Mouse (Mus musculus) lung, adult 2 months (tissue): ENCODE results near the gene Epn3. TPM values are rescaled to one million over a fixed set of nuclear protein-coding genes. Genes with fewer than 3 reads are reported as not detected.
A peak's percentile ranks its signal among the peaks of the same experiment; 100 is the strongest.

Source experiments
- DNase-seq: peaks from one replicate; pipeline ENCODE4 v3.0.0; 2022
- H3K4me1 ChIP-seq: fragments of 200-500 bp; 2 replicates; pipeline ENCODE4 v1.6.1; 2011; ENCODE audit warnings: low read length; ENCODE audit not compliant: control insufficient read depth, insufficient read depth
- H3K4me3 ChIP-seq: fragments of 200-500 bp; replicated peaks from 2 replicates; pipeline ENCODE3; 2011; ENCODE audit warnings: low read depth, mild to moderate bottlenecking, control low read depth, low read length; ENCODE audit errors: extremely low read depth
- CTCF ChIP-seq: fragments of 200-500 bp; IDR thresholded peaks from 2 replicates; pipeline ENCODE4 v1.5.1; 2011; ENCODE audit warnings: mild to moderate bottlenecking, low read length, control low read depth; ENCODE audit not compliant: insufficient read depth
- POLR2A ChIP-seq: fragments of 200-500 bp; IDR thresholded peaks from 2 replicates; pipeline ENCODE4 v1.6.1; 2011; ENCODE audit warnings: low read depth, mild to moderate bottlenecking, control low read depth, low read length, borderline replicate concordance; ENCODE audit errors: extremely low read depth
- WGBS: fragments of 180-500 bp; shearing (Covaris S2); methylation state at CpG from one replicate; pipeline ENCODE4 v1.1.7; 2018; 5-methylcytosine and 5-hydroxymethylcytosine counted together
- polyA plus RNA-seq: library from polyadenylated mRNA; depleted of rRNA; stranded (reverse); fragments of >200 nt; gene quantifications from 2 replicates; pipeline ENCODE4 v1.2.3, GENCODE M21; 2012

Gene Epn3
- polyA plus RNA-seq, 1 experiment, result 62.2 TPM

DNA sequence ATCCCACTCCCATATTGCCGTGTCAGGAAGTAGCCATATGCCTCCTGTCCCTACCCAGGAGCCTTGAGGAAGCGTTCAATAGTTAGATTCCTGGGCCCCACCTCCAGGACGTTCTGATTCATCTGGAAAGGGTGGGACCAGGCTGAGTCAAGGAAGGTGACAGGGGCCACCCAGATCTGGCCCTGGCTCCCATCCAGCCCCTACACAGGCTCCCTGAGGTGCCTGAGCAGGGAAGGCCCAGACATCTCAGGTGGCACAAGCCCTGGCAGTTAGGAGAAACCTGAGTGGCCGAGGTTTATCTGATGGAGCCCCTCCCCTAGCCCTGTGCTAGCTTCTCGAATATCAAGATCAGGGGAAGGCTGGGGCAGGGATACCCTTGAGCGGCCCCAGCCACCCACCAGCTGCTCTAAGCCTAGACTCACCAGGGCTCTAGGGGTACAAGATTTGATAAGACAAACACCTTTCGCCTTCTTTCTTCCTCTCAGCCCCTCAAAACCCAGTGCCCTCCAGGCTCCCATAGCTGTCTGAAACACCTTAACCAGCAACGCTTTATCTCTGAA lies 39.0 kb upstream of the Epn3 start:
- WGBS, result 72% methylated on average over 8 of the region's 8 CpGs
- Histone ChIP-seq H3K4me3 (no peak overlapping the region), H3K4me1 (no peaks in the 10 kb centered on the region)
- no peak for DNase-seq
- no peak for TF ChIP-seq CTCF
- no peak for TF ChIP-seq POLR2A

DNA sequence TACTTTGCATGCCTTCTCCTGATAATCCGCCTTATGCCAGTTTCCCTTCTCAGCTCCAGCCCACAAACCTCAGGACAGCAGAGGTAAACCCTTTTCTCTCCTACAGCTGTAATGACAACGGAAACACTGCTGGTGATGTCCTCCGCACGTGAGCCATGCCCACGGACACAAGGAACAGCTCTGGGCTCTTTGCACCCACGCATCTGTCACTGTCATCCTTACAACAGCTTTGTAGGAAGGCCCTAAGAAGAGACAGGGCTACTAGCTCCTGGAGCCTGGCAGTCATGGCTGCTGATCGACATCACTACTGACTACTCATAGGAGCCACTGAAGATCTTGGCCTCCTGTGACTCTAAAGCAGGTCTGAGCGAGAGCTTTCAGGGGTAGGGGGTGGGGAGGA lies 33.4 kb upstream of the Epn3 start:
- H3K4me1 ChIP-seq, result no peaks in the 10 kb centered on the region
- H3K4me3 ChIP-seq, result no peak overlapping the region
- WGBS, result 77% methylated on average over 8 of the region's 8 CpGs
- TF ChIP-seq POLR2A (no peak), CTCF (no peak)
- no peak for DNase-seq

DNA sequence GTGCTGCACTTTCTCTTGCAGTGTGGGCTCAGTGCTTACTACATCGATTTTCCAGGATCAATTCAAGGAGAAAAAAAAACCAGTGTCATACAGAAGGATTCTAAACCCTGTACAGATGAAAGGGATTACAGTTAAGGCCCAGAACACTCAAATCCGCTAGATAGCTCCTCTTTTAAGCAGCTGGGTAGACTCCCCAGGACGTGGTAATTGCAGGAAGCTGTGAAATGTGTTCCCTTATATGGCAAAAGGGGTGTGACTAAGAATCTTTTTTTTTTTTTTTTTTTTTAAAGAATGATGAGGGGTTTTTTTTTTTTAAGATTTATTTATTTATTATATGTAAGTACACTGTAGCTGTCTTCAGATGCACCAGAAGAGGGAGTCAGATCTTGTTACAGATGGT lies 29.1 kb upstream of the Epn3 start:
- Histone ChIP-seq H3K4me1 (no peaks in the 10 kb centered on the region), H3K4me3 (no peak overlapping the region)
- no peak for TF ChIP-seq POLR2A
- no peak for TF ChIP-seq CTCF
- no peak for DNase-seq
- 48% methylated on average over 3 of the region's 3 CpGs for WGBS

DNA sequence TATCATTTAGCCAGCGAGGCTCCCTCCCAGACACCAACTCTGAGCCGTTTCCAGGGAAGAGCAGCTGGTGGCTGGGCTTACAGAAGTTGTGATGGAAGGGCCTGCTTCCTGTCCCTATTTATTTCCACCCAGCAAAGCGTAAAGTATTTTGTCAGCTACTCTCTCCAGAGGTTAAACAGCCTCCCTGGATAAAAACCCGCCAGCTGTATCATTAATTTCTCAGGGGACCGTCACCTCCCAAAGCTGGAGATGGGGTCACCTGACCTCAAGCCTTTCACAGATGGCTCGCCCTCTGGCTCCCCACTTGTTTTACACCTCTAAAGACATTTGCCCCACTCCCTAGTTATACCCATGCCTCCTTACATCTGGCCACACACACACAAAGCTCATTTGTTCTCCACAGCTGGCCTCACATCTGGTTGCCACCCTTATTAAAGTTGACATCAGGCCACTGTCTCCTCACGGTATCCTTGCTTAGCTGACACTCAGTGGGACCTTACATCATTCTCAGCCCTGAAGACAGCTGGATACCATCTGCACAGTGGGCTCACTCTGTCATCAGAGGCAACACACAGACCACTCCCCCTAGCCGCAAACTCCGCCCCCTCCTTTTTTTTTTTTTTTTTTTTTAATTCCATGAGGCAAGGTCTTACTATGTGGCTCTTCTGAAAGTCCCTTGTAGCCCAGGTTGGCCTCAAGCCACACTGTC lies 26.6 kb upstream of the Epn3 start:
- H3K4me3 ChIP-seq, result no peak overlapping the region
- no peak for DNase-seq
- 55% methylated on average over 9 of the region's 9 CpGs for WGBS
- H3K4me1 ChIP-seq, result no peaks in the 10 kb centered on the region
- TF ChIP-seq POLR2A, result no peak

DNA sequence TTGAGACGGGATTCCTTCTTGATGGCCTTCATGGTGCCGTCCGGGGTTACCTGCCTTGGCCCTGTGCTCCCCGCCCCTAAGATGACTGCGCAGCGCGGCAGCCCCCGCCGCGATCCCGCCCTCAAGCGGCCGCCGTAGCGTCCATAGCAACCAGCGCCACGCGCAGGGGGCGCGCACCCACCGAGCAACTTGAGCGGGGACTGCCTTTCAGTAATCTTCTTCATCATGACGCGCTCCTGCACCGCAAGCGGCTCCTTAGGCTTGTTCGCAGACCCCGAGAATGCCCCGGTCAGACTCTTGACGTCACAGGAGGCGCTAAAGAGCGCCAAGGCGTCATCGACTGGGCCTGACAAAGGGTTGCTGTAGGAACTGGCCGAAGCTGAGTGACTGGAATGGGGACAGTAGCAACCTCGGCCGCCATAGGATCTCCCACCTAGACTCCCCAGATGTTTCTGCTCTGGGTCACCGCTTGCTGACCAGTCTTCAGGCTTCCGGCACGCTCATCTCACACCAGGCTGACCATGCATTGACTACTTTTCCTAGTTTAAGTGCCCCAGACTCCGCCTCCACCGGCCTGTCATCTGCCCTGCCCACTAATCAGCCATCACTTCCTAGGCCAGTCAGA lies 21.6 kb upstream of the Epn3 start, which contains the start of gene Mycbpap:
Gene Mycbpap (minus strand): TSS at position 524 of the 625 bp plus-strand sequence.
- Histone ChIP-seq H3K4me1 (no peaks in the 10 kb centered on the region; the same call in 1 of the 2 replicates), H3K4me3 (peak within 1 kb of the TSS; percentile 68)
- DNase-seq, result peak; percentile 79
- TF ChIP-seq POLR2A (0 out of 2 replicates have a peak, but pooled peaks have one; percentile 14), CTCF (no peak)
- 3% methylated on average over 42 of the region's 42 CpGs for WGBS

DNA sequence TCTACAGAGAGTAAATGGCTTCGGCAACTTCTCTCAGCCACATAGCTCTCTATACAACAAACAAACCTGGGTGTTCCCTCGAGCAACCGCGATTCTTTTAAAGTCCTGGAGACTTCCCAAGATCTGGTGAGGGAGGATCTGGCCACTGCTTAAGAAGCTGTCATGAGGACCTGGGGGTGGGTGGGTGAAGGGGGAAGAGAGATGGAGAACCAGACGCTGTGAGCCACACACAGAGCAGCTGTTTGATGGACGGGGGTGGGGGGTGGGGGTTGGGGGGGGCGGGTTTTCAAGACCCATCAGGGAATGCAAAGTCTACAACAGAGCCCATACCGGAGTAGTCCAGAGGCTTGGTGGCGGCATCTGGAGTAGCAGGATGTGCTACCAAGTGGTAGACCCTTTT lies 13.7 kb upstream of the Epn3 start:
- 0 out of 2 replicates have a peak, but pooled peaks cover 2% of the 10 kb centered on the region for H3K4me1 ChIP-seq
- TF ChIP-seq CTCF (no peak), POLR2A (no peak)
- no peak for DNase-seq
- no peak overlapping the region for H3K4me3 ChIP-seq
- WGBS, result 43% methylated on average over 8 of the region's 9 CpGs

DNA sequence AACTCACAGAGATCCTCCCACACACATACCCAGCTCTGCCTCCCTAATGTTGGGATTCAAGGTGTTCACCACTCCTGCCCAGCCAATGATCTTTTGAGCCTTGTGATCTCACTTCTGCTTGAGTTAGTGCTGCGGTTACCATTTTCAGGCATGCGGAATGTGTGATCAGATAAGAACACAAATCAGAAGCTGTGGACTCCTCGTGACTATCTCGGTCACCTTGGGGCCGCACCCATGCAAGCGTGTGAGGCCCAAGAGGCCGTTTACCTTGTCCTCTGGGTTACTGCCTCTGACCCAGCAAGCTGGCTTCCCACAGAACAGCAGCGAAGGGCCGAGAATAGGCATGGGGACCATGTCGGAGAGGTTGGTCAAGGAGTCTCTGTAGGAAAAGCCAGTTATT lies 9.2 kb upstream of the Epn3 start:
- 0 out of 2 replicates have a peak, but pooled peaks cover 2% of the 10 kb centered on the region for H3K4me1 ChIP-seq
- no peak for DNase-seq
- no peak overlapping the region for H3K4me3 ChIP-seq
- 69% methylated on average over 10 of the region's 10 CpGs for WGBS
- TF ChIP-seq CTCF (no peak), POLR2A (no peak)

DNA sequence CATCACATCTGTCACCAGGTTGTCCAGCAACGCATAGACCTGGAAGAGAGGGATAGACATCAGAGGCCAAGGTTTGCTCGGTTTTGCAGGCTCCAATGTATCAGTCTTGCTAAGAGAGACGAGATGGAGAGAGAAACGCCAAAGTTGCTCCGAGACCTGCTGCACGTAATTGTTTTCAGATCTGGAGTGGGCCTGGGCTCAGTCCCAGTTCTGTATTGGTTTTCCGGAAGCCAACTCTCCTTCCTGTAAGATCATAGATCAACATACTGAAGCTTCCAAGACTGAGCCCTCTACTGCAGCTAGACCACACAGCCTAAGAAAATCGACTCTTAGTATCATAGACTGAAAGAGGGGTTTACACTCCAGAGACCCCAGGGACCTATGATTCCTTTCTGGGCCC lies 1.7 kb upstream of the Epn3 start:
- Histone ChIP-seq H3K4me3 (no peak overlapping the region), H3K4me1 (peaks cover 5% of the 10 kb centered on the region)
- 68% methylated on average over 8 of the region's 8 CpGs for WGBS
- no peak for TF ChIP-seq POLR2A
- no peak for DNase-seq

DNA sequence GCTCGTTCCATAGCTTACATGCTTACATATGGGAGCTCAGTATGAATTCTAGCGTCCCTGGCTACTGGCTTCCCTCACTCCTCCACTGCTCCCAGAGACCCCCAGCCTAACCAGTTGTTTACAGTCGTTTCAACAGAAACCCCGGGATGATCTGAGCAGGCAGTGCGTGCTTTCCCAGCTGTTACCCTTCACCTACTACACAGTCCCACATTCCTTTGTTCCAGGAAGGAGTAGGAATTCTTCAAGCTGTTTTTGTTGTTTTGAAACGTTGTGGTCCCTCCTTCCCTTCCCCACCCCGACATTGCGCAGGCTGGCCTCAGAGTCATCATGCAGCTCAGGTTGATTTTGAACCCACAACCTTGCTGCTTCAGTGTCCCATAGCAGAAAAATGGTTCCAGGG lies 588 bp upstream of the Epn3 start:
- Histone ChIP-seq H3K4me1 (peaks cover 5% of the 10 kb centered on the region), H3K4me3 (peak overlapping the region; percentile 70)
- DNase-seq, result no peak
- no peak for TF ChIP-seq POLR2A
- no peak for TF ChIP-seq CTCF
- WGBS, result 35% methylated on average over 8 of the region's 8 CpGs

DNA sequence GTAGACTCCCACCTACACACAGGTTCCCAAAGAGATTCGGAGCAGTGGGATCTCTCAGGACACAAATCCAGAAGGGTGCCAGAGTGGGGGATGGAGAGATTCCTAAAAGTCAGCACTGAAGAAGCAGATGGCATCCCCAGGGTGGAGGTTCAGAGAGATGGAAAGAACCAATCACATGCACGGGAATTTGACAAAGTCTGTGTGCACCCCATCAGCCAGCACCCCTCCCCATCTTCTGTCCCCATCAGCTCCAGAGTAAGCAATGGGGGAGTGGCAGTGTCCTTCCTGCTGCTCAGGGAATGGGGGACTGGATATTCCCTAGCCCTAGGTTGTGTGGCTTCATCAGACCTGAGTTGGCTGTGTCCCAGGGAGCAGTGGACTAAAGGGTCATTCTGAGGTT lies 739 bp downstream of the Epn3 start:
- no peak for DNase-seq
- H3K4me3 ChIP-seq, result peak overlapping the region; percentile 63
- WGBS, result 3% methylated on average over 2 of the region's 2 CpGs
- peaks cover 5% of the 10 kb centered on the region for H3K4me1 ChIP-seq
- TF ChIP-seq CTCF, result no peak
- TF ChIP-seq POLR2A, result no peak
